Mouse (Mus musculus): ENCODE measurements around the gene Zfp2.

GRCm38 (mm10) chr11:50943506-50943905 is 27.5 kb upstream of the Zfp2 start, which contains the start of gene 4933414I15Rik:
- no peak for TF ChIP-seq TCF3 (IDR thresholded peaks at IDR 0.05; ENCODE audit: insufficient read length, low read depth)
- no peak for TF ChIP-seq TCF12 (IDR thresholded peaks at IDR 0.05; ENCODE audit: insufficient read depth, poor library complexity, severe bottlenecking)
- no peak for TF ChIP-seq CEBPB (IDR thresholded peaks at IDR 0.05; ENCODE audit: insufficient read depth, poor library complexity, severe bottlenecking)
- TF ChIP-seq POLR2A (IDR thresholded peaks at IDR 0.05; ENCODE audit: insufficient read length, low read depth): no peak
- TF ChIP-seq MYOD1 (IDR thresholded peaks at IDR 0.05; ENCODE audit: control insufficient read depth in 1 of 3, insufficient read length in 2 of 3, low read depth in 2 of 3): no peak
- no peak for TF ChIP-seq POLR2AphosphoS2 (IDR thresholded peaks at IDR 0.05; ENCODE audit: insufficient read length, low read depth)
- no peak for TF ChIP-seq MAX (IDR thresholded peaks at IDR 0.05; ENCODE audit: low read depth)
